Mouse (Mus musculus) heart, adult 9 months (tissue): ENCODE results near the gene Golga1.

ENCODE experiments used
- DNase-seq, 2 experiments: peaks; one replicate each; pipeline ENCODE4 v3.0.0; 2022; ENCODE audit warnings: low spot score in 2 of 2

Gene Golga1

GRCm38 (mm10) chr2:38975181-38975580 lies 90.2 kb downstream of the Golga1 start:
- DNase-seq: no peak

DNA sequence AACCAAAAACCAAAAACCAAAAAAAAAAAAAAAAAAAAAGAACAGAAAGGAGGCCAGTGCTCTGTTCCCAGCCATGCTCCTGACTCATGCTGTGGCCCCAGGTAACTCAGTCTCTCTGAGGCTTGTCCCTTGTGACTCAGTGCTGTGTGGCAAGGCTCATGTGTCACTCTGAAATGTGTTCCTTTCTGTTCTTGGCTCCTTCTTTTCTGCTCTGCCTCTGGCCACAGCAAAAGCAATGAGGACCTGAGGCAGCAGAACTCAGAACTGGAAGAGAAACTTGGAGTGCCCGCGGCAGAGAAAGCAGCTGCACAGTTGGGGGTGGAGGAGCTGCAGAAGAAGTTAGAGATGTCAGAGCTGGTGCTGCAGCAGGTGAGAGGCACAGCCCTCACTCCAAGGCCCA lies 91.2 kb downstream of the Golga1 start:
- DNase-seq: no peak

- DNase-seq: no peak
Observed at GRCm38 (mm10) chr2:38973701-38974100, 91.6 kb downstream of the Golga1 start.

- no peak for DNase-seq
Observed at GRCm38 (mm10) chr2:38973223-38973622, 92.1 kb downstream of the Golga1 start.

GRCm38 (mm10) chr2:38970057-38970456 lies 95.3 kb downstream of the Golga1 start:
- DNase-seq: no peak

DNA sequence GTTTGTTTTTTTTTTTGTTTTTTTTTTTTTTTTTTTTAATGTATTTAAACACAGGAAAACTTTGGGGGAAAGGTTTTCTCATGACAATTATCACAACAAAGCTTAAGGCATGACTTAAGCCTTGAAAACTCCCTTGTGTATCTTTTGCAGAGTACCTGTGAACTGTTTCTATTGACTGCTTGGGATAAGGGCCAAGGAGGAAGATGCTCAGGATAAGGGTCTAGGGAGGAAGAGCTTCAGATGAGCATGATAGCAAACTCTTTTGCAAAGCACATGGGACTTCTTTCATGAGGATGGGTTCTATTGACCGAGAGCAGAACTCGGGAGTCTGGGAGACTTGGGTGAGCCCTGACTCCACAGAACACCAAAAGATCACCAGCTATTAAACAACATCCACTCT lies 95.7 kb downstream of the Golga1 start:
- no peak for DNase-seq
